Mouse (Mus musculus): ENCODE results near the gene Myo1e. TPM values are rescaled to one million over a fixed set of nuclear protein-coding genes. Genes with fewer than 3 reads are reported as not detected.

The Myo1e gene
- polyA plus RNA-seq, 1 experiment from 2014 or later, result 6.5 TPM

DNA sequence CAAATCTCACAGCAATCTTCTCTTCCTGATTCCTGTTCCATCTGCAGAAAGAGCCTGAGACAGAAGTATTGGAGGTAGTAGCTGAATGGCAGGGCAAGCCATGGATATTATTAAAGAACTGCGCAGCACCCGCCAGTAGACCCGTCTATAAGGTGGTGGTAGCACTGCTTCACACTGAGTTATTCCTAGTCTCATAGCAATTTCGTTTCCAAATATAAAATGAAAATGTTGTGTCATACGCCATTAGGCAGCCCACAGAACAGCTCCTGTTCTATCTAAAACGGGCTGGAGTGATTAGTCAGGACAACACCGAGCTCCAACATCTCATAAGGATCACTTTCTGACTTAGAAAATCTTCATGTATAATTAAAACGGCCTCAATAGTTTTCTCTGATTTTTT, 157.6 kb downstream of the Myo1e start:
- Histone ChIP-seq H3K27ac (replicated peaks; ENCODE audit: low read depth, low read length) (no peak overlapping the region), H3K36me3 (ENCODE audit: control insufficient read depth, insufficient read depth, low read length) (no peaks in the 10 kb centered on the region), H3K27me3 (ENCODE audit: control insufficient read depth, insufficient read depth, low read length) (no peaks in the 10 kb centered on the region), H3K4me1 (ENCODE audit: control insufficient read depth, insufficient read depth, low read length) (no peaks in the 10 kb centered on the region), H3K9me3 (ENCODE audit: control insufficient read depth, low read length) (no peaks in the 10 kb centered on the region), H3K9ac (replicated peaks; ENCODE audit: low read length) (no peak overlapping the region), H3K4me2 (ENCODE audit: low read length) (no peak overlapping the region), H3K4me3 (replicated peaks; ENCODE audit: low read depth, low read length) (no peak overlapping the region)
- DNase-seq (no peak), ATAC-seq (ENCODE audit: low FRiP score, low TSS enrichment) (no peak)
- 93% methylated on average over 8 of the region's 8 CpGs for WGBS

DNA sequence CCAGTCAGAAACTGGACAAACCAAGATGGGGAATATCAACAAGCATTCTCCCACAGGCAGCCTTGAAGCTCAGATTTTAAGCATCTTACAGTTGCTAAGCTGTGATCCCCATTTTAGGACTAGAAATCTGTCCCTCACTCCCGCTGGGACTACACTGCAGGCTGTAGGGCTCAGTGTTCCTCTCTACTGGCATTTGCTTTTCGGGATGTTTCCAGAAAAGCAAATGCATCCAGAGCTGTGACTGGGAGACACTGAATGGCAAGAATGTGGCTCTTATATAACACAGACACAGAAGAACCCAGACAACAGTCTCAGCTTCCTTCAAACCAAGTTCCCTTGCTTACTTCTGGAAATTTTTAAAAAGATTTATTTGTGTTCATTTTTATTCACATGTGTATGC, 158.8 kb downstream of the Myo1e start:
- H3K4me2 ChIP-seq (ENCODE audit: low read length), result no peak overlapping the region
- DNase-seq (no peak), ATAC-seq (ENCODE audit: low FRiP score, low TSS enrichment) (no peak)
- H3K9ac ChIP-seq (replicated peaks; ENCODE audit: low read length), result no peak overlapping the region
- H3K27me3 ChIP-seq (ENCODE audit: control insufficient read depth, insufficient read depth, low read length), result no peaks in the 10 kb centered on the region
- no peaks in the 10 kb centered on the region for H3K9me3 ChIP-seq (ENCODE audit: control insufficient read depth, low read length)
- H3K27ac ChIP-seq (replicated peaks; ENCODE audit: low read depth, low read length), result no peak overlapping the region
- no peaks in the 10 kb centered on the region for H3K4me1 ChIP-seq (ENCODE audit: control insufficient read depth, insufficient read depth, low read length)
- 84% methylated on average over 2 of the region's 2 CpGs for WGBS
- no peak overlapping the region for H3K4me3 ChIP-seq (replicated peaks; ENCODE audit: low read depth, low read length)
- no peaks in the 10 kb centered on the region for H3K36me3 ChIP-seq (ENCODE audit: control insufficient read depth, insufficient read depth, low read length)

DNA sequence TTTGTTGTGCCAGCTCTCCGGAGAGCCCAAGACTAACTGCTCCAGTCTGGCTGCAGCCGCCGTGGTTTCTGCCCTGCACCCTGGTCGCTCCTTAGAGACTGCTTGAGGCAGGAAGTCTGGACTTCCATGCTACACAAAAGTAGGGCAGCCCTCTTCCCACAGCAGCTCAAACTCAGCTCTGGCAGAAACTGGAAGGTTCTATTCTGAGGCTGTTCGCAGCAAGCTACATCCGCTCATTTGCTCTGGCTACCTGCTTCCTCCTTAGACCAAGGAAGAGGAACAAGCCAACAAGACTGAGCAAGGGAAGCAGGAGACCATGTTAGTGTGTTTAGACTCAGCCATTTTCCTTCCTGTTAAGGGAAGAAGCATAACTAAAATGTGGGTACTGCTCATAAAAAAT, 159.7 kb downstream of the Myo1e start:
- no peak overlapping the region for H3K4me2 ChIP-seq (ENCODE audit: low read length)
- no peaks in the 10 kb centered on the region for H3K27me3 ChIP-seq (ENCODE audit: control insufficient read depth, insufficient read depth, low read length)
- no peaks in the 10 kb centered on the region for H3K4me1 ChIP-seq (ENCODE audit: control insufficient read depth, insufficient read depth, low read length)
- H3K9me3 ChIP-seq (ENCODE audit: control insufficient read depth, low read length), result no peaks in the 10 kb centered on the region
- ATAC-seq (ENCODE audit: low FRiP score, low TSS enrichment) (no peak), DNase-seq (no peak)
- H3K9ac ChIP-seq (replicated peaks; ENCODE audit: low read length), result no peak overlapping the region
- WGBS, result 91% methylated on average over 6 of the region's 6 CpGs
- H3K4me3 ChIP-seq (replicated peaks; ENCODE audit: low read depth, low read length), result no peak overlapping the region
- no peaks in the 10 kb centered on the region for H3K36me3 ChIP-seq (ENCODE audit: control insufficient read depth, insufficient read depth, low read length)
- H3K27ac ChIP-seq (replicated peaks; ENCODE audit: low read depth, low read length), result no peak overlapping the region

DNA sequence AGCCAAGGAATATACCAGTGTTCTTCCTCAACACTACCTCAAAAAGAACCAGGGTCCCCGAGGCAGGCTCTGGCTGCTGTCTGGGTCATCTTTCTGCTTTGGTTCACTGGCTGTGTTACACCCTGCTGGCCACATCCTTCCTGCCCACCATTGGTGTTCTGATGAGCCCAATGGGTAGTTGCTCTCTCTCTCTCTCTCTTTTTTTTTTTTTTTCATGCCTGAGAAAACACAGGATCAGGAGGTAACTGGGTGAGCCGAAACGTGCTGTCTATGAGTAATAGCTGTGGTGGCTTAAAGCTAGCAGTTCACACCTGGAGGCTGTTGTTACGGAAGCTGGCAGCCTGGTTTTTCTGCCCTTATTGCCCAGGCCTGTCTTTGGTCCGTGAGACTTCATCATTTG, 164.5 kb downstream of the Myo1e start:
- Histone ChIP-seq H3K27ac (replicated peaks; ENCODE audit: low read depth, low read length) (no peak overlapping the region), H3K27me3 (ENCODE audit: control insufficient read depth, insufficient read depth, low read length) (no peaks in the 10 kb centered on the region), H3K9me3 (ENCODE audit: control insufficient read depth, low read length) (no peaks in the 10 kb centered on the region), H3K36me3 (ENCODE audit: control insufficient read depth, insufficient read depth, low read length) (no peaks in the 10 kb centered on the region), H3K4me3 (replicated peaks; ENCODE audit: low read depth, low read length) (no peak overlapping the region), H3K9ac (replicated peaks; ENCODE audit: low read length) (no peak overlapping the region), H3K4me2 (ENCODE audit: low read length) (no peak overlapping the region), H3K4me1 (ENCODE audit: control insufficient read depth, insufficient read depth, low read length) (no peaks in the 10 kb centered on the region)
- DNase-seq (no peak), ATAC-seq (ENCODE audit: low FRiP score, low TSS enrichment) (no peak)
- 62% methylated on average over 5 of the region's 5 CpGs for WGBS

DNA sequence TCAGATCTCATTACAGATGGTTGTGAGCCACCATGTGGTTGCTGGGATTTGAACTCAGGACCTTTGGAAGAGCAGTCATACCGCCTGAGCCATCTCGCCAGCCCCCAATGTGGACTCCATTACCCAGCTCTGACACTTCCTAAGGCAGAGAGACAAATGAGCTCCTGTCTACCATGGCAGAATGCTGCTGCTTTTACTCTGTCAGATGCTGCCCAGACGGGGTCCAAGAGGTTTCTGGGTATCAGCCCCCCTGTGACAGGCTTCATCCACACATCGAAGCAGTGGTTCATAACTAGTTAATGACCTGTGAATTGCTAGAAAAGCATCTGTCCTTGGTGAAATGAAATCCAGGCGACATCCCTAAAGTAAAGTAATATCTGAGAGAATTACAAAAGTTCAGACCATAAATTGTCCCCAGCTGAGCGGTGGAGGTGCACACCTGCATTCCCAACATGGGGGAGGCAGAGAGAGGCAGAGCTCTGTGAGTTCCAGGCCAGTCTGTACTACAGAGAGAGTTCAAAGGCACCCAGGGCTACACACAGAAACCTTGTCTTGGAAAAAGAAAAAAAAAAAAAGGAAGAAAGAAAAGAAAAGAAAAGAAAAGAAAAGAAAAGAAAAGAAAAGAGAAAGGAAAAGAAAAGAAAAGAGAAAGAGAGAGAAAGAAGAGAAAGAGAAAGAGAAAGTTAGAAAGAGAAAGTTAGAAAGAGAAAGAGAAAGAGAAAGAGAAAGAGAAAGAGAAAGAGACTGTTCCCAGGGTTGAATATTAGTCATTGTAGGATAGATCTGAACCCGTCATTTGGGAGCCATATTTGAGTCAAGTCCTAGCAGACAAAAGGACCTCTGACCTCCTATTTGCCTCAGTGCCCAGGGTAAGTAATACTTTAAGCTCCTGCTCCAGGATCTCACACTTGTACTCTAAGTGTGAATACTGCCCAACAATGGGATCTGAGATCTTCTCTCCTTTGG, 172.6 kb downstream of the Myo1e start:
- WGBS, result 89% methylated on average over 7 of the region's 7 CpGs
- Histone ChIP-seq H3K27ac (replicated peaks; ENCODE audit: low read depth, low read length) (no peak overlapping the region), H3K4me3 (replicated peaks; ENCODE audit: low read depth, low read length) (no peak overlapping the region), H3K9me3 (ENCODE audit: control insufficient read depth, low read length) (no peaks in the 10 kb centered on the region), H3K4me1 (ENCODE audit: control insufficient read depth, insufficient read depth, low read length) (no peaks in the 10 kb centered on the region), H3K9ac (replicated peaks; ENCODE audit: low read length) (no peak overlapping the region), H3K4me2 (ENCODE audit: low read length) (no peak overlapping the region), H3K27me3 (ENCODE audit: control insufficient read depth, insufficient read depth, low read length) (no peaks in the 10 kb centered on the region), H3K36me3 (ENCODE audit: control insufficient read depth, insufficient read depth, low read length) (no peaks in the 10 kb centered on the region)
- DNase-seq (no peak), ATAC-seq (ENCODE audit: low FRiP score, low TSS enrichment) (no peak)

DNA sequence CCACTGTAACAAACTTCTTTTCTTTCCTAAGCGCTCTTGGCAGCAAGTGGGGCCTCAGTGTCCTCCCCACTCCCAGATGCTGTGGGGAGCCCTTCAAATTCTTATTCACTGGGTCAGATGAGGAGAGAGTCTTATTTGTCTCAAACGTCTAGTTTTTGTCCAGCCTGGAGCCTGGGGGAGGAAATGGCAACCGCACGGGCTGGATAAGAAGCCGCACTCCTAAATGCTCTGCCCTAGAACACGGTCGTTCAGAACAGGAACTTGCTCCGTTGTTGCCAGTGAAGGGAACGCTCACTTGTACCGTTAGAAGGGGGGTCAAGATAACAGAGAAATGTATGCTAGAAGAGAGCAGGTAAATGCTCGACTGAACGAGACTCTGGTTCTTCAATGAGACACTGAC, 174.9 kb downstream of the Myo1e start:
- H3K4me1 ChIP-seq (ENCODE audit: control insufficient read depth, insufficient read depth, low read length), result no peaks in the 10 kb centered on the region
- H3K9me3 ChIP-seq (ENCODE audit: control insufficient read depth, low read length), result no peaks in the 10 kb centered on the region
- H3K4me3 ChIP-seq (replicated peaks; ENCODE audit: low read depth, low read length), result no peak overlapping the region
- H3K4me2 ChIP-seq (ENCODE audit: low read length), result no peak overlapping the region
- DNase-seq (no peak), ATAC-seq (ENCODE audit: low FRiP score, low TSS enrichment) (no peak)
- H3K36me3 ChIP-seq (ENCODE audit: control insufficient read depth, insufficient read depth, low read length), result no peaks in the 10 kb centered on the region
- no peaks in the 10 kb centered on the region for H3K27me3 ChIP-seq (ENCODE audit: control insufficient read depth, insufficient read depth, low read length)
- WGBS, result 88% methylated on average over 12 of the region's 12 CpGs
- H3K9ac ChIP-seq (replicated peaks; ENCODE audit: low read length), result no peak overlapping the region
- no peak overlapping the region for H3K27ac ChIP-seq (replicated peaks; ENCODE audit: low read depth, low read length)

DNA sequence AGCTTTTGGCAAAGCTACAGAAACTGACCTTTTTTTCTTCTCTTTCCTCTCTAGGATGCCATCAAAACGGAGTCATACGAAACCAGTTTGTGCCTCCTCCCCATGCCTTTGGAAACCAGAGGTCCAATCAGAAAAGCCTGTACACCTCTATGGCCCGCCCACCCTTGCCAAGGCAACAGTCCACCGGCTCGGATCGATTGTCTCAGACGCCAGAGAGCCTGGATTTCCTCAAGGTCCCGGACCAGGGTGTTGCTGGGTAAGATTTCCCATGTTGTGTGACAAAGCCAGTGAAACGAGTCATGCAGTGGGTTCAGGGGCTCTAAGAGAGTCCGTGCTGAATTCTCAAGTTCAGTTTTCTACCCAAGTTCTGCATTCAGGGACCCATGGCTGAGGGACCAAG, 176.6 kb downstream of the Myo1e start:
- no peak overlapping the region for H3K9ac ChIP-seq (replicated peaks; ENCODE audit: low read length)
- no peaks in the 10 kb centered on the region for H3K4me1 ChIP-seq (ENCODE audit: control insufficient read depth, insufficient read depth, low read length)
- no peak for ATAC-seq (ENCODE audit: low FRiP score, low TSS enrichment)

DNA sequence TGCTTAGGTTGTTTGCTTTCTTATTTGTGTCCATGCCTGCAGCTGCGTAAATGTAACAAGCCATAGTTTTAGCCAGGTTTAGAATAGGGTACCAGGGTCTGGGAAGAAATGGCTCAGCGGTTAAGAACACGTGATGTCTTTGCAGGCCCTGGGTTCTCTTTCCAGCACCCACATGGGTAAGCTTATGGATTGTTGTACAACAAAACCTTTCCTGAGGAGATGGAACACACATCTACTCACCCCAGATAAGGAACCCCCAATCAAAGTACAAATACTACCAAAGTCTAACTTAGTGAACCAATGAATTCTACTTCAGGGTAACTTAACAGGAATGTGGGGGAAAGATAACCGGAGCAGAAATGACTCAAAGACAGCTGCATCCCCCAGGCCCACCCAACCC, 177.3 kb downstream of the Myo1e start:
- no peaks in the 10 kb centered on the region for H3K27me3 ChIP-seq (ENCODE audit: control insufficient read depth, insufficient read depth, low read length)
- 96% methylated on average over 4 of the region's 4 CpGs for WGBS
- no peak overlapping the region for H3K27ac ChIP-seq (replicated peaks; ENCODE audit: low read depth, low read length)
- H3K4me1 ChIP-seq (ENCODE audit: control insufficient read depth, insufficient read depth, low read length), result no peaks in the 10 kb centered on the region
- ATAC-seq (ENCODE audit: low FRiP score, low TSS enrichment) (no peak), DNase-seq (no peak)
- H3K9me3 ChIP-seq (ENCODE audit: control insufficient read depth, low read length), result no peaks in the 10 kb centered on the region
- no peak overlapping the region for H3K9ac ChIP-seq (replicated peaks; ENCODE audit: low read length)
- H3K4me2 ChIP-seq (ENCODE audit: low read length), result no peak overlapping the region
- H3K36me3 ChIP-seq (ENCODE audit: control insufficient read depth, insufficient read depth, low read length), result no peaks in the 10 kb centered on the region
- no peak overlapping the region for H3K4me3 ChIP-seq (replicated peaks; ENCODE audit: low read depth, low read length)

More for the DNA sequence above, 176.6 kb downstream of the Myo1e start:
- Histone ChIP-seq H3K36me3 (ENCODE audit: control insufficient read depth, insufficient read depth, low read length) (no peaks in the 10 kb centered on the region), H3K27me3 (ENCODE audit: control insufficient read depth, insufficient read depth, low read length) (no peaks in the 10 kb centered on the region), H3K4me3 (replicated peaks; ENCODE audit: low read depth, low read length) (no peak overlapping the region), H3K4me2 (ENCODE audit: low read length) (no peak overlapping the region), H3K27ac (replicated peaks; ENCODE audit: low read depth, low read length) (no peak overlapping the region), H3K9me3 (ENCODE audit: control insufficient read depth, low read length) (no peaks in the 10 kb centered on the region)
- 73% methylated on average over 10 of the region's 10 CpGs for WGBS
- DNase-seq, result no peak

Measured in midbrain, embryonic 14.5 days (tissue).